Mouse (Mus musculus): ENCODE measurements at regions not wholly inside any gene's neighbourhood (a gene's known extent, or its start where the extent isn't known, plus 50 kb on each side); places are given as distances from the start of the nearest gene placed in this dataset.

DNA sequence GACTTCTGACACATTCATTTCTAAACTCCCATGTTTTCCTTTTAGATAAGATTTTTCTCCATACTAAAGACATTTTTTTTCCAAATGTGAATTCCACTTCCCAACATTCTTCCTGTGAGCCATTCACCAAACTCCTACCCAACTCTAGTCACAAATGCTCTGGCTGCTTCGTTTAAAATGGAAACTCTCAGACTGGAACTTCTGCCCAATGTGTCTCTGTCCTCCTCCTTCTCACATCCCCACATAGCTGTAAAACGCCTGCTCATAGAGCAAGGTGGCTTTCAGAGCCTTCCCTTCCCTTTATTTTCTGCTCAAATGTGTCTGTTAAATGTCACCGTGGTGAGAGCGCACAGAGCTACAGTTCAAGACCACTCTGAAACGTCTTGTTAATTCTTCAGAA is 50.1 kb upstream of the Mgmt start:
- Histone ChIP-seq H3K9me3 (ENCODE audit: control insufficient read depth, low read length) (no peaks in the 10 kb centered on the region), H3K4me3 (replicated peaks) (no peak overlapping the region), H3K4me1 (ENCODE audit: control insufficient read depth) (no peaks in the 10 kb centered on the region), H3K36me3 (ENCODE audit: control insufficient read depth) (no peaks in the 10 kb centered on the region), H3K27me3 (ENCODE audit: control insufficient read depth) (no peaks in the 10 kb centered on the region)
- TF ChIP-seq TAL1 (IDR thresholded peaks at IDR 0.05; ENCODE audit: low read length), result no peak
